Mouse (Mus musculus): ENCODE measurements around the gene Aldh18a1. TPM values are rescaled to one million over a fixed set of nuclear protein-coding genes. Genes with fewer than 3 reads are reported as not detected.

The Aldh18a1 gene
- polyA plus RNA-seq, 1 experiment: 59.5 TPM

- no peaks in the 10 kb centered on the region for H3K36me3 ChIP-seq (ENCODE audit: control insufficient read depth, insufficient read depth)
- H3K79me2 ChIP-seq (ENCODE audit: control insufficient read depth, insufficient read depth): no peaks in the 10 kb centered on the region
- TF ChIP-seq MAX (IDR thresholded peaks at IDR 0.05): no peak
- TF ChIP-seq MYOG (IDR thresholded peaks at IDR 0.05; ENCODE audit: control insufficient read depth, extremely low read depth, insufficient read length): no peak
- TF ChIP-seq USF1 (IDR thresholded peaks at IDR 0.05; ENCODE audit: low read depth): no peak
- no peak for TF ChIP-seq CEBPB (IDR thresholded peaks at IDR 0.05; ENCODE audit: low read depth)
- no peak for TF ChIP-seq MYOD1 (IDR thresholded peaks at IDR 0.05; ENCODE audit: control insufficient read depth, insufficient read length, low read depth)
- no peak for TF ChIP-seq CTCF (IDR thresholded peaks at IDR 0.05; ENCODE audit: control insufficient read depth, insufficient read depth, insufficient read length)
- no peak for TF ChIP-seq FOSL1 (IDR thresholded peaks at IDR 0.05; ENCODE audit: insufficient read depth, low read length, poor library complexity, severe bottlenecking)
- H3K79me3 ChIP-seq (ENCODE audit: low read depth): no peaks in the 10 kb centered on the region
- no peak overlapping the region for H3K4me3 ChIP-seq (ENCODE audit: insufficient read depth, poor library complexity, severe bottlenecking)
- H3K27me3 ChIP-seq (ENCODE audit: control insufficient read depth, insufficient read depth, insufficient read length): no peaks in the 10 kb centered on the region
- no peak overlapping the region for H3ac ChIP-seq (ENCODE audit: control insufficient read depth, insufficient read length, low read depth)
These were observed 45.5 kb downstream of the Aldh18a1 start for GRCm38 (mm10) chr19:40542776-40543175.

GRCm38 (mm10) chr19:40536526-40536925 is 51.7 kb downstream of the Aldh18a1 start:
- TF ChIP-seq CTCF (IDR thresholded peaks at IDR 0.05; ENCODE audit: control insufficient read depth, insufficient read depth, insufficient read length) (no peak), MAX (IDR thresholded peaks at IDR 0.05) (no peak), FOSL1 (IDR thresholded peaks at IDR 0.05; ENCODE audit: insufficient read depth, low read length, poor library complexity, severe bottlenecking) (no peak), CEBPB (IDR thresholded peaks at IDR 0.05; ENCODE audit: low read depth) (no peak), MYOG (IDR thresholded peaks at IDR 0.05; ENCODE audit: control insufficient read depth, extremely low read depth, insufficient read length) (no peak), USF1 (IDR thresholded peaks at IDR 0.05; ENCODE audit: low read depth) (no peak), MYOD1 (IDR thresholded peaks at IDR 0.05; ENCODE audit: control insufficient read depth, insufficient read length, low read depth) (no peak)
- Histone ChIP-seq H3K79me3 (ENCODE audit: low read depth) (no peaks in the 10 kb centered on the region), H3K4me3 (ENCODE audit: insufficient read depth, poor library complexity, severe bottlenecking) (no peak overlapping the region), H3ac (ENCODE audit: control insufficient read depth, insufficient read length, low read depth) (no peak overlapping the region), H3K27me3 (ENCODE audit: control insufficient read depth, insufficient read depth, insufficient read length) (no peaks in the 10 kb centered on the region), H3K79me2 (ENCODE audit: control insufficient read depth, insufficient read depth) (no peaks in the 10 kb centered on the region), H3K36me3 (ENCODE audit: control insufficient read depth, insufficient read depth) (no peaks in the 10 kb centered on the region)

GRCm38 (mm10) chr19:40532525-40532924 is 55.7 kb downstream of the Aldh18a1 start:
- Histone ChIP-seq H3K79me3 (ENCODE audit: low read depth) (no peaks in the 10 kb centered on the region), H3K4me3 (ENCODE audit: insufficient read depth, poor library complexity, severe bottlenecking) (no peak overlapping the region), H3K36me3 (ENCODE audit: control insufficient read depth, insufficient read depth) (no peaks in the 10 kb centered on the region), H3K27me3 (ENCODE audit: control insufficient read depth, insufficient read depth, insufficient read length) (no peaks in the 10 kb centered on the region), H3ac (ENCODE audit: control insufficient read depth, insufficient read length, low read depth) (no peak overlapping the region), H3K79me2 (ENCODE audit: control insufficient read depth, insufficient read depth) (no peaks in the 10 kb centered on the region)
- TF ChIP-seq MAX (IDR thresholded peaks at IDR 0.05) (no peak), CEBPB (IDR thresholded peaks at IDR 0.05; ENCODE audit: low read depth) (no peak), FOSL1 (IDR thresholded peaks at IDR 0.05; ENCODE audit: insufficient read depth, low read length, poor library complexity, severe bottlenecking) (no peak), CTCF (IDR thresholded peaks at IDR 0.05; ENCODE audit: control insufficient read depth, insufficient read depth, insufficient read length) (no peak), MYOG (IDR thresholded peaks at IDR 0.05; ENCODE audit: control insufficient read depth, extremely low read depth, insufficient read length) (no peak), USF1 (IDR thresholded peaks at IDR 0.05; ENCODE audit: low read depth) (no peak), MYOD1 (IDR thresholded peaks at IDR 0.05; ENCODE audit: control insufficient read depth, insufficient read length, low read depth) (no peak)

- Histone ChIP-seq H3ac (ENCODE audit: control insufficient read depth, insufficient read length, low read depth) (no peak overlapping the region), H3K4me3 (ENCODE audit: insufficient read depth, poor library complexity, severe bottlenecking) (no peak overlapping the region), H3K36me3 (ENCODE audit: control insufficient read depth, insufficient read depth) (no peaks in the 10 kb centered on the region), H3K79me2 (ENCODE audit: control insufficient read depth, insufficient read depth) (no peaks in the 10 kb centered on the region), H3K27me3 (ENCODE audit: control insufficient read depth, insufficient read depth, insufficient read length) (no peaks in the 10 kb centered on the region), H3K79me3 (ENCODE audit: low read depth) (no peaks in the 10 kb centered on the region)
- TF ChIP-seq CEBPB (IDR thresholded peaks at IDR 0.05; ENCODE audit: low read depth) (no peak), MAX (IDR thresholded peaks at IDR 0.05) (no peak), USF1 (IDR thresholded peaks at IDR 0.05; ENCODE audit: low read depth) (no peak), MYOG (IDR thresholded peaks at IDR 0.05; ENCODE audit: control insufficient read depth, extremely low read depth, insufficient read length) (no peak), FOSL1 (IDR thresholded peaks at IDR 0.05; ENCODE audit: insufficient read depth, low read length, poor library complexity, severe bottlenecking) (no peak), MYOD1 (IDR thresholded peaks at IDR 0.05; ENCODE audit: control insufficient read depth, insufficient read length, low read depth) (no peak), CTCF (IDR thresholded peaks at IDR 0.05; ENCODE audit: control insufficient read depth, insufficient read depth, insufficient read length) (no peak)
These were observed 57.9 kb downstream of the Aldh18a1 start for GRCm38 (mm10) chr19:40530323-40530722.

GRCm38 (mm10) chr19:40528254-40528653 is 60.0 kb downstream of the Aldh18a1 start:
- H3K36me3 ChIP-seq (ENCODE audit: control insufficient read depth, insufficient read depth): no peaks in the 10 kb centered on the region
- TF ChIP-seq CTCF (IDR thresholded peaks at IDR 0.05; ENCODE audit: control insufficient read depth, insufficient read depth, insufficient read length): no peak
- TF ChIP-seq MYOD1 (IDR thresholded peaks at IDR 0.05; ENCODE audit: control insufficient read depth, insufficient read length, low read depth): no peak
- TF ChIP-seq USF1 (IDR thresholded peaks at IDR 0.05; ENCODE audit: low read depth): no peak
- TF ChIP-seq CEBPB (IDR thresholded peaks at IDR 0.05; ENCODE audit: low read depth): no peak
- TF ChIP-seq MAX (IDR thresholded peaks at IDR 0.05): no peak
- TF ChIP-seq FOSL1 (IDR thresholded peaks at IDR 0.05; ENCODE audit: insufficient read depth, low read length, poor library complexity, severe bottlenecking): no peak
- TF ChIP-seq MYOG (IDR thresholded peaks at IDR 0.05; ENCODE audit: control insufficient read depth, extremely low read depth, insufficient read length): no peak
- no peaks in the 10 kb centered on the region for H3K27me3 ChIP-seq (ENCODE audit: control insufficient read depth, insufficient read depth, insufficient read length)

More at GRCm38 (mm10) chr19:40528254-40528653, 60.0 kb downstream of the Aldh18a1 start:
- H3ac ChIP-seq (ENCODE audit: control insufficient read depth, insufficient read length, low read depth): no peak overlapping the region
- no peak overlapping the region for H3K4me3 ChIP-seq (ENCODE audit: insufficient read depth, poor library complexity, severe bottlenecking)
- no peaks in the 10 kb centered on the region for H3K79me3 ChIP-seq (ENCODE audit: low read depth)
- H3K79me2 ChIP-seq (ENCODE audit: control insufficient read depth, insufficient read depth): no peaks in the 10 kb centered on the region
